Mouse (Mus musculus): Measurements from ENCODE around the gene Fst. TPM values are rescaled to one million over a fixed set of nuclear protein-coding genes. Genes with fewer than 3 reads are reported as not detected.

Fst gene
- polyA plus RNA-seq (2017; shearing (Covaris generic)), result under 1 TPM in 1 of 2 experiments, not detected in 1; 0.33 TPM

DNA sequence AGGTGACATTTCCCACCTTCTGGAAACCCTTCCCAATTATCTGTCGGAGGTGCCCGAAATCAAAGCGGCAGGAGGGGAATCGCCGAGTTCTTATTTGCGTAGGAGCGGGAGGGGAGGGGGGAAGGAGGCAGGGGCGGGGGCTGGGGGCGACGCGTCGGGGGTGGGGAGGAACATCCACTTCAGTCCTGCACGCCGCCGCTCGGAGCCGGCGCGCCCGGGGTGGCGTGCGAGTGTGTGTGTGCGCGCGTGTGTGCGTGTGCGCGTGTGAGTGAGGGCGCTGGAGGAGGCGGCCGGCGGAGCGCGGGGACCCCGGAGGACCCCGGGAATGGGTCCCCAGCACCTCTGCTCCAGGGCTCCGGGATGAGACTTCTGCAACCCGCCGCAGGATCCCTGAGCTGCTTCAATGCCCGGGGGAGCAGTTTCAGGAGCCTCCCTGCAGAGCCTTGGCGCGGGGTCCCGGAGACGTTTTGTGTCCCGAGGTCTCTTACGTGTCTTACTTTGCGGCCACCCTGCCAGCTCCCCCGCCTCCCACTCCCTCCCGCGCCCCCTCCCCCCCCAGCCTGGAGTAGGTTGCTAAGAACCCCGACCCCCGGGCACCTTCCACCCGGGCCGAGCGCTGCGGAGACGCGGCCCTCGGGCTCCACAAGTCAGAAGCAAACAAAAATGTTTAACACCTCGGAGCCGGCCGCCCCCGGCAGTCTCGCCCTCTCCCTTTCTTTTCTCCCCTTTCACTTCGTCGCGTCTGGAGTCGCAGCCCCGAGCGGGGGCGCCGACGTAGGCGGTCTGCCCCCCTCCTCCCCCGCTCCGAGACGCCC is at the start of gene Fst:
Gene Fst (minus strand): TSS at position 66 of the 815 bp plus-strand sequence.
- no peak for ATAC-seq

- ATAC-seq, result no peak
Observed at GRCm38 (mm10) chr13:114493826-114494225, 35.1 kb upstream of the Fst start.

- no peak for ATAC-seq
Observed at GRCm38 (mm10) chr13:114488178-114488577, 29.4 kb upstream of the Fst start.

- no peak for ATAC-seq
Observed at GRCm38 (mm10) chr13:114478329-114478728, 19.6 kb upstream of the Fst start.

DNA sequence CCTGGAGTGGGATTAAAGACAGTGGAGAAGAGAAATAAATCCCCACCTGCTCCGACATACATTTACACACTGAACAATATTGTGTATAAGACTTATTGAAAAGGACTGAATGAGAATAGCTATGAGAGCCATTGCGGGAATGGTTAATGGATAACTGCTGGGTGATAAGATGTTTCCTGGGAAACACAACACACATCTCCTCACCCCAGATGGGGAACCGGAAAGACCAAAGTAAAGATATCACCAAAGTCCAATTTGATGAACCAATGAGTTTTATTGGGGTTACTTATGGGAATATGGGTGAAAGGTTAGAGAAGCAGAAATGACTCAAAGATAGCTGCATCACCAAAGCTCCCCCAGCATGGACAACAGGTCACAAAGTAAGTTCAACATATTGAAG is 11.2 kb upstream of the Fst start:
- ATAC-seq, result no peak

GRCm38 (mm10) chr13:114466269-114466919 is 7.6 kb upstream of the Fst start:
- no peak for ATAC-seq

GRCm38 (mm10) chr13:114465387-114465786 is 6.6 kb upstream of the Fst start:
- no peak for ATAC-seq

- ATAC-seq, result no peak
Observed at GRCm38 (mm10) chr13:114464824-114465223, 6.1 kb upstream of the Fst start.

DNA sequence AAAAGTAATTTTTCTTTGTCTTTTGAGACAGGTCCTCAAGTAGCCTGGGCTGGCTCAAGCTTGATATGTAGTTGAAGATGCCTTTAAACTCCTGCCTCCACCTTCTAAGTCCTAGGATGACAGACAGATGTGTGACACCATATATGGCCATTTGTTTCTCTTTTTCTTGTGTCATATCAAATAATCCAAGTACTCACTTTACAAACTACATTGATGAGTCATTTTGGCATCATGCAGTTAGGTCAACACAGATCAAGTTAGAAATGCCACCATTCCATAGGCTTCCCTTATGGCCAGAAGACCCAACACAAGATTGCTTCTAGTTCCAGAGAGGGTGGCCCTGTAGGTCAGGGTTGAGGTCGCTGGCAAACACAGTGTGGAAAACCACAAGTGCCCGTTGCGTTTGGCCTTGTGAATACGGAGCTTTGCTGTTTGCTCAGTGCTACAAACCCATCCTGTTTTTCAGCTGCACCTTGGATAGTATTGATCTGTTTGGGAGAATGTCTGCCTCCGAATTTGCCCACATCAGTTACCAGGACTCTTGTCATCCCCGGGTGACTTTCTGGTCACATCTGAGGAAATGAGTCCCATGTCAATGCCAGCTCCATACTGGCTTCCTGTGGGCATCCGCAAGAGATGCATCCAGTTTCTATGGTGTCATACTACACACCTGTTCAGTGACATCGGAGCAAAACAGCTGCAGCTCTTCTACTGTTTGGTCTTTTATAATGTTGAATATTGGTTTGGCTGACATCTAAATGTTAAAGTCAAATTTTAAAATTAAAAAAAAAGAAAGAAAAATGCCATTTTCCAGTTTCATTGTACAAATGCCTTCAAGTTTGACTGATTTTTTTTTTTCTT is 4.0 kb upstream of the Fst start:
- ATAC-seq, result no peak

DNA sequence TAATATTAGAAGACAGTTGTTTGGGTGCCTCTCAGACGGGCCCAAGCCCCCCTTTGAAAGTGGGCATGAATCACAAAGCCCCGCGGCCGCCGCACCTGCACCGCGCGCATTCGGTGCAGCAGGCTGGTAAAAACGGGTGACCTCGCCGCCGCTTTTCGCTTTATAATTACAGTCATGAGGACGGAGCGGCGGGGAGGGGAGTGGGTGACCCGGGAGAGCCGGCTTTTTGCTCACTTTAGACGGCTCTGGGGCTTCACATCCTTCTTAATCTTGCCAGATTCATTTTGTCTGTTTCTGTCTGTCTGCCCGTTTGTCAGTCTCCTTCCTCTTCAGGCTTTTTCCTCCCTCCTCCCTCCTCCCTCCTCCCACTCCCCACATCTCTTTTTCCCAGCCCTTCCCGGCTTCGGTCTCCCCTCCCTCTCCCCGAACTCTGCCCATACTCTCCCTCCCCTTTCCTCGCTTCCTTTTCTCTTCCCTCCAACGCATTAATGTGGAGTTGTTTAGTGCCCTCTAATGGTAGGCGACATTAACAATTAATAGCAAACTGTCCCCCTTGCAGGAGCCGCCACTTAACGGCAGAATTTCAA is 1.6 kb upstream of the Fst start:
- no peak for ATAC-seq

DNA sequence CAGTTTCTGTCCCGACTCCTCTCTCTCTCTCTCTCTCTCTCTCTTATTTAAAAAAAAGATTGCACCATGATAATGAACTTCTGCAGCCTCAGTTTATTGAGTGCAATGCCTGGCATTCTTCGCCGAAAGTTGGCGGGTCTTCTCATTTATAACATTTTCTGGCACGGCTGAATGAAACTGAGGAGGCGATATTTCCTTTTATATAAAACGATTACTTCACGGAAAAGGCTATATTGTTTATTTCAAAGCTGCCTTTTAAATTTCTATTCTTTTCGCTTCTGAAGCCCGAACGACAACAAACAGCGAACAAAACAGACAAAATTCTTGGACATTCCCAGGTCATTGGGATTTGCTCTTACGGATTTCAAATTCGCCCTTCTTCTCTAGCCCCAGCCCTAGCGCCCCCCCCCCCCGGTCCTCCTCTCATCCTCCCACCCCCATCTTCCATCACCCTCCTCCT is 980 bp upstream of the Fst start:
- ATAC-seq, result no peak

- no peak for ATAC-seq
Observed at GRCm38 (mm10) chr13:114458291-114458885, 363 bp downstream of the Fst start.

DNA sequence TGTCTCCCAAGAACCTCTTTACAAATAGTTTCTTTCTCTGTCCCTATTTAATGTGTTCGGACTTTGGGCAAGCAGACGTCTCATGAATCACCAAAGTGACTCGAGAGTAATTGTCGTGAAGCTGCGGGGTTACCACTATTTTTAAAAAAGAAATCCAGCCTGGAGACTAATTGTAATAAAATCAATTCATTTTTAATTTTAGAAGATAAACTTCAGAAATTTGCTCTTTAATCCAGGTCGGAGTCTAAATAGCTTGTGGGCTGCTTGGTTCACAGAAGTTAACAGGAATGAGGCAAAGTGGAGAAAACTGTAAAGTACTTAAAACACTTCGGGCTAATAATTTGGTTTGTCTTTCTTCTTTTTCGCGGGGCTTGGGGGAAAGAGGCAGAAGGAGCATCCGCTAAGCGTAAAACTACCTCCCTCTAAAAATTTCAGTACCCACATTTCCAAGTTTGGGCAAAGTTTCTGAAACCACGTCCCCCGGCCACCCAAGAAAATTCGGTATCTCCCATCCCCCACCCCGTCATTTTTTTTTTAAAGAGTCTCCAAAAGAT is 1.1 kb downstream of the Fst start:
- ATAC-seq, result no peak

- ATAC-seq, result no peak
Observed at GRCm38 (mm10) chr13:114456766-114457566, 1.8 kb downstream of the Fst start.

GRCm38 (mm10) chr13:114456224-114456623 is 2.5 kb downstream of the Fst start:
- ATAC-seq, result no peak

- no peak for ATAC-seq
Observed at GRCm38 (mm10) chr13:114455788-114456187, 3.0 kb downstream of the Fst start.

DNA sequence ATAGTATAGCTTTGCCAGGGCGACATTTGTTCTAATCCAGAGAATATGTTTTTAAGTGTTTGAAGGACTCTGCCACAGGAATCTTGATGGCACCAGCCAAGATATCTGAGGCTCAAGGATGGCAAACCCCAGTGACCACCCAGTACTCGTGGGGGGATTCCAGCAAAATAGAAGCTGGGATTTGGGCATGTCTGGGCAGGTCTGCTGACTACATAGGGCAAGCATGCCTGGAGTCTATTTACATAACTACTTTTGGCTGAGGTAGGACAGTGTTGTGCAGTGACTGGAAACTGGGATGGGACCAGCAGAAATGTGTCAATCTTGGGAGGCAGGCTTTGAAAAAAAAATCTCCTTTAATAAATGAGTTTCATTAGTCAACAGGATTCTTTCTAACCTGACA is 11.5 kb downstream of the Fst start:
- no peak for ATAC-seq

- no peak for ATAC-seq
Observed at GRCm38 (mm10) chr13:114432491-114432890, 26.3 kb downstream of the Fst start.

DNA sequence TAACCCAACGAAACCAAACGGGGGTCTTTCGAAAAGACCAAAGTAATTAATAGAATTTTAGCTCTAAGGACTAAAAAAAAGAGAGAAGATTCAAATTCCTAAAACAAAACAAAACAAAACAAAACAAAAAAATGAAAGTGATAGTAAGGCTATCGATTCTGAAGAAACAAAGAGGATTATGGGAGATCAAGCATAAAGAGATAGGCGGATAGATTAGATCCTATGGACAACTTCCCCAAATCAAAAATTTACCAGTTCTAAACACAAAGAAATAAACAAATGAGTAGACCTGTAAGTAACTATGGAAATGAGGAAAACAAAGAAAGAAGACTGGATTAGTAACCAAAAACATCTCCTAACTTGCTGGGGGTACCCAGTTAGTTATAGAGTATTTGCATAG is 33.5 kb downstream of the Fst start:
- no peak for ATAC-seq

- ATAC-seq, result no peak
Observed at GRCm38 (mm10) chr13:114420235-114420634, 38.5 kb downstream of the Fst start.

DNA sequence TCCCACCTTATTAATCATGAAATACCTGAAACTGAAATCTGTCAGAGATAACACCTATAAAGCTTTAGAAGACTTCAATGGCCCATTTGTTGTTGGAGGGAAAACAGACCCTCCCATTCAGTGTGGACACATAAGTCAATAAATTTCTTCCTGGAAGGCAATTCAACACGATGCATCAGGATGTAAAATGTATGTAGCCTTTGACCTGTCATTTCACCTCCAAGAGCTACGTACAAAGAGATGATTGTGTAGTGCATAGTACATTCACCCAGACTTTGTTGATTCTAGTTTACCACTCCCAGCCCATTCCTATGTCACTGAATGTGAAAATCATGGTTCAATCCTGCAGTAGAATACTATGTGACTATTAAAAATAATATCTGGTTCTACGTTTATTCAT is 39.4 kb downstream of the Fst start:
- no peak for ATAC-seq
